Mouse (Mus musculus) spleen, postnatal 10 days (tissue): ENCODE results near the gene Nckap1l.

Source experiments
- DNase-seq, 2 experiments: peaks; one replicate each; pipeline ENCODE4 v3.0.0; 2021 to 2022; ENCODE audit warnings: low spot score in 2 of 2

Gene Nckap1l

GRCm38 (mm10) chr15:103537822-103538213 is 84.2 kb downstream of the Nckap1l start, which contains the start of gene Ppp1r1a:
TSS of gene Ppp1r1a (minus strand) at chr15:103538003.
- DNase-seq, result no peak

- no peak for DNase-seq
Measured at GRCm38 (mm10) chr15:103539259-103539658, 85.7 kb downstream of the Nckap1l start.

- DNase-seq, result no peak
Measured at GRCm38 (mm10) chr15:103540646-103541045, 87.1 kb downstream of the Nckap1l start.

- no peak for DNase-seq
Measured at GRCm38 (mm10) chr15:103542526-103542925, 88.9 kb downstream of the Nckap1l start.

DNA sequence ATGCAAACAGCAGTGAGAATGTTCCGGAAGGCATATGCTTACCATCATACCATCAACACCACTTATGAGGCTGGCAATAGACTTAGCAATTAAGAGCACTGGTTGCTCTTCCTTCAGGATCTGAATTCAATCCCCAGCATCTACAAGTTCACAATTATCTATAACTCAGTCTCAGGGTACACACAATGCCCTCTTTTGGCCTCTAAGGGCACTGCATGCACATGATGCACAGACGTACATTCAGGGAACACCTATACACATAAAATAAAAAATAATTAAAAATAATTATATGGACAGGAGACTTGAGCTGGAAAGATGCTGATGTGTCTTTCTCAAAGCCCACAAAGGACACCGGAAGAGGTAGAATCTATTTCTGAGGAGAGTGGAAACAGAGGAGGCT is 94.4 kb downstream of the Nckap1l start:
- DNase-seq, result no peak
